Mouse (Mus musculus) E14TG2a.4 (cell line): ENCODE results near the gene Rnasek.

Source experiments
- H3K27me3 ChIP-seq: 2 replicates; pipeline ENCODE4 v1.6.1; 2014; ENCODE audit warnings: low read length, control low read depth; ENCODE audit not compliant: insufficient read depth
- H3K36me3 ChIP-seq: 2 replicates; pipeline ENCODE4 v1.6.1; 2014; ENCODE audit warnings: low read length, control low read depth; ENCODE audit not compliant: insufficient read depth
- H3K4me1 ChIP-seq: replicated peaks from 2 replicates; pipeline ENCODE4 v1.6.1; 2014; ENCODE audit warnings: low read depth, low read length, control low read depth
- H3K4me3 ChIP-seq: replicated peaks from 2 replicates; pipeline ENCODE4 v1.5.1; 2014; ENCODE audit warnings: mild to moderate bottlenecking, low read length
- H3K9me3 ChIP-seq: 2 replicates; pipeline ENCODE4 v1.6.1; 2014; ENCODE audit warnings: low read length, control low read depth
- CTCF ChIP-seq: conservative IDR thresholded peaks from 2 replicates; pipeline ENCODE4 v1.5.1; 2014; ENCODE audit warnings: low read length
- NANOG ChIP-seq: IDR thresholded peaks from 2 replicates; pipeline ENCODE4 v1.6.1; 2014; ENCODE audit warnings: borderline replicate concordance, low read length, mixed read lengths
- POU5F1 ChIP-seq: IDR thresholded peaks from 2 replicates; pipeline ENCODE4 v1.6.1; 2014; ENCODE audit warnings: low read length, borderline replicate concordance

Gene Rnasek

DNA sequence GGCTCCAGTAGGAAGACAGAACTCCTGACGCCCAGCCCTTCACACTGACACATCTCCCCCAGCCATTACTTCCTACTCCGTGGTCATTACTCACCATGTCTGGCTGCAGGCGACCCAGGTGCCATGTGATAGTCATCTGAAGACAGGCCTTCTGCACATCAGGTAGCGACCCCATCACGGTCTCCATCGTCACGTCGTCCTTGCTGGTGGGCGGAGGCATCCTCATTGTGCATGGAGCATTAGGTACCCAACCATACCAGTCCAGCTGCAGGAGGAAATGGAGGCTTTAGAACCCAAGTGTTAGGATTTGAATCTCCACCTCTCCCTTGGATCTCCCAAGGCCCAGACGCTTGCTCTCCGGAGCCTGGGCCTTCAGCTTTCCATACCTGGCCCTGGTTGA is 2.9 kb upstream of the Rnasek start:
- peaks cover 51% of the 10 kb centered on the region for H3K4me1 ChIP-seq
- H3K36me3 ChIP-seq: no peaks in the 10 kb centered on the region
- H3K9me3 ChIP-seq: no peaks in the 10 kb centered on the region
- TF ChIP-seq POU5F1 (no peak), NANOG (no peak), CTCF (no peak)
- H3K27me3 ChIP-seq: no peaks in the 10 kb centered on the region
- no peak overlapping the region for H3K4me3 ChIP-seq

DNA sequence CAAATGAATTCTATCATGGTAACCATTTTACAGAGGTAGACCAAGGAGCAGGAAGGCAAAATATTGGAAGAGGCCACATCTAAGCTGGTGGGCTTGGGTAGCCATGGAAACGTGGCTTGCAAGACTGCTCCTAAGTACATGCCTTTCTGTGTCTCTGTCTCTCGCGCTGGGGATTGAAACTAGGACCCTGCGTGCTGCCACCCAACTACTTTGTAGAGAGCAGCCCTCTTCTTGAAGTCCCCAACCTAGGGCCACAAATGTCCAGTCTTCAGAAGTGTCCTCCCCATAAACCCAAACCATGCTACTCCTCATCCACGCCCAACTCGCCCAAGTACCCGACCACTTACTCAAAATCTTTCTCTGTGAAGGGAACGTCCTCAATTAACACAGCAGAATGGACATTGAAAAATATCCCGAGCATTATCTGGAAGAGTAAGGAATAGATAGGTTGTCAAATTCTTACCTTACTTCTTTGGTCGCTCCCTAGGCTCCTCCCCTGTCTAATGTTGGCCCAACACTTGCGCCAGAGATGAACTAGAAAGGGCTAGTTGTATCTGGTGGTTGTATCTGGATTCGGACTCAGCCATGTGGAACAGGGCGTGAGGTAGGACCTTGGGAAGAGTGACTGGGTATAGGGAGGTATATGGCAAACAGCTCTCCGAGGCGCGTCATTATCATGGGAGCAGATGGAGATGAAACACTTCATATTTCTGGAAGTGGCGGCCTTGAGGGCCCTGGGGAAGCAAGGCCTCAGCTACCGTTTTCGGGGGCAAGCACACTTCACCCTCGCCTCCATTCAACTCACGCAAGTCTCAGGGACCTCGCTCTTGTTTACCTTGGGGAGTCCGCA is 826 bp downstream of the Rnasek start:
- peaks cover 64% of the 10 kb centered on the region for H3K4me1 ChIP-seq
- no peaks in the 10 kb centered on the region for H3K27me3 ChIP-seq
- peak overlapping the region; percentile 99 for H3K4me3 ChIP-seq
- H3K9me3 ChIP-seq: no peaks in the 10 kb centered on the region
- TF ChIP-seq POU5F1: no peak
- peaks cover 27% of the 10 kb centered on the region for H3K36me3 ChIP-seq

DNA sequence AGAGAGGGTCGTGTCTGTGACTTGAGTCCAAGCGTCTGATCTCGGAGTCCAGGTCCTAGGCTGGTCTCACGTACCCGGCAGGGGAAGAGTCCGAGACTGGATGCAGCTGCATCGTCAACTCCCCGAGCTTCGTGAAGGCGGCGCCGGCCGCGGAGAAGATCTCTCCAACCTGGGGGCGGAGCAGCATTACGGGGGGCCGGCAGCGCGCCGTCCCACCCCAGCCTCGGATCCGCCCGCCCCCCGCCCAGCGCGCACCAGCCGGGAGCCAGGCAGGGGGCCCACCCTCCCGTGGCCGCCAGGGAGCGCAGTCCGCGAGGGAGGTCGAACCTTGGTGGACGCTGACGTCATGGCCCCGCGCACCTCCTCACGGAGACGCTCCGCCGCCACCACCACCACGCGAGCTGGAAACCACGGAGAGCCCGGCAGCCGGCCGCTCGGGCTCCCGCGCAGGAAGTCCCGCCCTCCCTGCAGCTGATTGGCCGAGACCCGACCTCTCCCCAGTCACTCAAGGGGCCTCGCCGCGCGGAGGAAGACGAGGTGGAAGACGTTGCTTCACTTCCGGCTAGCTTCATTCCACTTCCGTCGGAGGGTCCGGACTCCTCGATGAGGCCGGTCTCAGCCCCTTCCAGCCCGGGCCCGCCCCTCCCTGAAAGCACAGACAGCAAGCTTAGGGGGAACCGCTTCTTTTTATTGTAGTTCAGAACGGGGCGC is 2.0 kb downstream of the Rnasek start, which contains the start of gene 0610010K14Rik:
Gene 0610010K14Rik (minus strand): TSS at position 458 of the 711 bp plus-strand sequence.
- H3K36me3 ChIP-seq: peaks cover 27% of the 10 kb centered on the region
- peak within 1 kb of the TSS; percentile 99 for H3K4me3 ChIP-seq
- TF ChIP-seq CTCF (no peak), POU5F1 (no peak), NANOG (no peak)
- H3K27me3 ChIP-seq: no peaks in the 10 kb centered on the region
- H3K9me3 ChIP-seq: no peaks in the 10 kb centered on the region
- H3K4me1 ChIP-seq: peaks cover 72% of the 10 kb centered on the region

DNA sequence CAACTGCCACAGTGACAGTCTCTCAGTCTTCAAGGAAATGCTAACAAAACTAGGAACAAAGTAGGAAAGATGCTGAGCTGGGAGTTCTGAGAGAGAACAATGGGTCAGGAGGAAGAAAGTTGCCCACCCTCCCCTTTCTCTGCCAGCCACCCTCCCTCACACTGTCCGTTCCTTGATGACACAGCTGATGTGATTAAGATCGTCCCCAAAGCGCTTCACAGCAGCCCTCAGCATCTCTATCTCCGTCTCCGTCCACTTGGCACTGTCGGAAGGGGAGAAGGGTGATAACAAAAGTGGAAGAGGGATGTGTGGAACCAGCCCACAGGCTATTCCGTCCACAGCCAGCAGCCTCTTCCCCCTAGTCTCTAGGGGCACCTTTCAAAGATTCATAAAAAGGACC is 2.9 kb downstream of the Rnasek start:
- Histone ChIP-seq H3K4me1 (peaks cover 79% of the 10 kb centered on the region), H3K4me3 (peak overlapping the region; percentile 99)
- TF ChIP-seq NANOG (no peak), CTCF (no peak), POU5F1 (no peak)

DNA sequence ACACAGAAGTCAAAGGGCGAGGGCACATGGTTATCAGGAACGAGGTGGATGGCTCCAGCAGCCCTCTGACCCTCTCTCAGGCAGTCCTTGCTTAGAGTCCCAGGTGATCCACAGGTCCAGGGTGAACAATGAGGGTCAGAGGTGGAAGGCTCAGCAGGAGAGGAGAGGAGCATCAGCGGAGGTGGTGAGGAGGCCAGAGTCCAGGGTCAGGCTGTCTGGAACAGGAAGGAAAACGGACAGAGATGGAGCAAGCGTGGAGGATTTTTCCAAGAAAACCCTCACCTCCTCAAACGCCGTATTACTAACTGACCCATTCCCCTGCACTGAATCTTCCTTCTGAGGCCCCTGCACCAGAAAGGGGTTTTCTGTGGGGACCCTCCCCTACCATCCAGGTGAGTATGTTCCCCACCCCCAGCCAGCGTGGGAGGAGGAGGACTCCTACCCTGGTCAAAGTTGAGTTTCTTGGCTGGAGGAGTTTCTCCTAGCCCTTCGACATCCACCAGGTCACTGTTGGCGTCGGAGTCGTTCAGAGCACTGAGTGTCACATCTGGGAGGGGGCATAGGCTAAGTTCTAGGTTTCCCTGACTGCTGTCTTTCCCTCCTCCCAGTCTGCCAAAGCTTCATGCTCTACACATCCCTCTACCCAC is 4.3 kb downstream of the Rnasek start:
- TF ChIP-seq POU5F1 (no peak), CTCF (no peak), NANOG (no peak)
- peaks cover 82% of the 10 kb centered on the region for H3K4me1 ChIP-seq
- no peaks in the 10 kb centered on the region for H3K9me3 ChIP-seq
- peaks cover 27% of the 10 kb centered on the region for H3K36me3 ChIP-seq
- H3K27me3 ChIP-seq: no peaks in the 10 kb centered on the region
- peak overlapping the region; percentile 29; the same call in 1 of the 2 replicates for H3K4me3 ChIP-seq

More for the DNA sequence above, 2.9 kb downstream of the Rnasek start:
- Histone ChIP-seq H3K36me3 (peaks cover 27% of the 10 kb centered on the region), H3K9me3 (no peaks in the 10 kb centered on the region), H3K27me3 (no peaks in the 10 kb centered on the region)

DNA sequence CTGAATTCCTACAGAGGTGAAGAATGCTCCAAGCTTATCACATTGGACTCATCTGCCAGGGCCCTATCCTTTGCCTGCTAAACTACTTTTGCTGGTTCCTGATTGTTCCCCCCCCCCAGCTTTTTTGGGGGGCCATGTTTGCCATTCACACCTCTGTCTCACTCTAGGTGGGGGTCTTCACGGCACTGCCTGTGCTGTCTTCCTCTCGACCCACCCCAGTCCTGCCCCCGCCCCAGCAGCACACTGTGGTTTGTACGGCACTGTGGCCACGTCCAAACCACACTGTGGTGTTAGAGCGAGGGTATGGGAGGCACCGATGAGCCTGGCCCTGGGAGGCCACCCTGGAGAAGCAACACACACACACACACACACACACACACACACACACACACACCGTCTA is 5.1 kb downstream of the Rnasek start:
- Histone ChIP-seq H3K27me3 (peaks cover 9% of the 10 kb centered on the region), H3K4me3 (peak overlapping the region; percentile 73), H3K9me3 (no peaks in the 10 kb centered on the region), H3K4me1 (peaks cover 87% of the 10 kb centered on the region), H3K36me3 (peaks cover 27% of the 10 kb centered on the region)
- TF ChIP-seq CTCF (no peak), NANOG (no peak), POU5F1 (no peak)

DNA sequence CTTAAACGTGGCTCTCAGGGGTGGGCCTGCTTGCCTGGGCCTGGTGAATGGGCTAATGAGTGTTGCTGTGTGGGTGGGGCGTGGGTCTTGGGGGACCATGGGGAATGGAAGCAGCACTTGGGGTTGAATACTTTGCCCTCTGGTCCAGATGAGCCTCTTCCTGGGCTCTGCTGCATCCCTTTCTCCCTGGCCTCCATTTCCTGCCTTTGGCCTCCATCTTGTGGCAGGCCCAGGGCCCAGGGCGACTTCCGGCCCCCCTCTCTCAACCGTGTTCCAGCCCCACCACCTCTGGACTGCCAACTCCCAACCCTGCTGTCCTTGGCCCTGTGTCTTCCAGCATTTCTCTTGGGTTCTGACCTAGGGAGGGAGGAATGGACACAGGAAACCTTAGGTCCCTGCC is 5.6 kb downstream of the Rnasek start:
- Histone ChIP-seq H3K4me3 (peak overlapping the region; percentile 73), H3K27me3 (peaks cover 13% of the 10 kb centered on the region), H3K4me1 (peaks cover 91% of the 10 kb centered on the region), H3K36me3 (peaks cover 27% of the 10 kb centered on the region), H3K9me3 (no peaks in the 10 kb centered on the region)
- TF ChIP-seq NANOG (no peak), POU5F1 (no peak), CTCF (no peak)

DNA sequence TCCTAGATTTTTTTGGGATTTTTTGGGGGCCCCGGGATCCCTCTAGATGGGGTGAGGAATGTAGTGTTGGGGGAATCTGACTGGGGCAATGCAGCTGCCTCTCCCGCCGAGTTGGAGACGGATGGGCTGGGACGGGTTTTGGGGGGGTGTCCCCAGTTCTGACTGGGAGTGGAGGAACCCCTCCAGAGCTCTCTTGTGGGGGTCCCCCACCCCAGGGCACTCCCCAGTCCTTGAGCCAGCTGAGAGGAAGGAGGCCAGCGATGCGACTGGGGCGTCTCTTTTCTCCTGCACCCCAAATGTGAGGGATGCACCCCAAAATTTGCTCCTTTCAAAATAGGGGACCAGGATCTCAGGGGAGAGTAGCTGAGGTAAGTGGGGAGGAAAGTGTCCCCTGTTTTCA is 6.6 kb downstream of the Rnasek start:
- Histone ChIP-seq H3K4me1 (peaks cover 91% of the 10 kb centered on the region), H3K9me3 (no peaks in the 10 kb centered on the region), H3K4me3 (peak overlapping the region; percentile 73), H3K36me3 (peaks cover 27% of the 10 kb centered on the region), H3K27me3 (peaks cover 23% of the 10 kb centered on the region)
- no peak for TF ChIP-seq CTCF
- no peak for TF ChIP-seq POU5F1
- TF ChIP-seq NANOG: no peak
